Mouse (Mus musculus) heart, adult 18-20 months (tissue): ENCODE results near the gene Gng8. TPM values are rescaled to one million over a fixed set of nuclear protein-coding genes. Genes with fewer than 3 reads are reported as not detected.
A peak's percentile ranks its signal among the peaks of the same experiment; 100 is the strongest.

ENCODE experiments used
- DNase-seq, 2 experiments: peaks; one replicate each; pipeline ENCODE4 v3.0.0; 2021 to 2022; ENCODE audit warnings: mixed read lengths in 1 of 2
- total RNA-seq, 2 experiments: library from RNA; stranded (reverse); gene quantifications; 2 replicates each; pipeline ENCODE4 v1.2.3; 2021

Gene Gng8
- total RNA-seq, 2 experiments from 2014 or later: 0.47 TPM; not detected in 1

- DNase-seq: no peak
Measured at GRCm38 (mm10) chr7:16876006-16876405, 15.6 kb upstream of the Gng8 start.

DNA sequence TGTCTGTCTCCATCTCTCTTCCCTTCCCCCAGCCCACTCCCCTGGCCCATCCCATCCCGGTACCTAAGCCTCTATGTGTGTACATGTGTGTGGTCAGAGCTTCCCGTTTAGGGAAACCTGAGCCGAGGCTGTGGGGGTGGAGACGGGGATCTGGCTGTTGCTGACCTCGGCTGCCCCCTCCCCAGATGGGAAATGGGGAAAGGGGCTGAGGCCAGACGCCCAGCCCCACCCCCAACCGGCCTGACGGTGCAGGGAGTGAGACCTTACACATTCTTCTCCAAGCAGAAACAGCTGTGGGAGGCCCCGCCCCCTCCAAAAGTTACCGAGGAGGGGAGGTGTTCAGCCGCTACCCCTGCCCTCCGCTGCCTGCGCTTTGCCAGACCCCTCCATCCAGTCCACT lies 15.0 kb upstream of the Gng8 start:
- DNase-seq: peak in 1 of 2 experiments; percentile 32

DNA sequence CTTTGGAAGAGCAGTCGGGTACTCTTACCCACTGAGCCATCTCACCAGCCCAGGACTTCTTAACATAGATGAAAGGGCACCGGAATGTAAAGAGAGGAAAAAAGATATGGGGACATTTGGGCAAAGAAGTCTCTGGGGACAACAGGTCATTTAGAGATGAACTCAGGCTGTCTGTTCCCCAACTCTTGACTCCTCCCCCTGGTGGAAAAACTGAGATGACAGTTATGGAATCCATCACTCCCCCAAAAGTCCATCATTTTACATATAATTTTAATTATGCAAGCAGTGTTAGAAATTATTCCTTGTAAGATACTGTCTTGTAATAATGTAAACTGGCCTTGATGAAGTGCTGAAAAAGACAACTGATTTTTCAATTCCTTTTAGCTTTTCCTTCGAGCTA lies 13.9 kb upstream of the Gng8 start:
- no peak for DNase-seq

GRCm38 (mm10) chr7:16879796-16880547 lies 11.6 kb upstream of the Gng8 start:
- DNase-seq: peak; percentile 47 to 68

DNA sequence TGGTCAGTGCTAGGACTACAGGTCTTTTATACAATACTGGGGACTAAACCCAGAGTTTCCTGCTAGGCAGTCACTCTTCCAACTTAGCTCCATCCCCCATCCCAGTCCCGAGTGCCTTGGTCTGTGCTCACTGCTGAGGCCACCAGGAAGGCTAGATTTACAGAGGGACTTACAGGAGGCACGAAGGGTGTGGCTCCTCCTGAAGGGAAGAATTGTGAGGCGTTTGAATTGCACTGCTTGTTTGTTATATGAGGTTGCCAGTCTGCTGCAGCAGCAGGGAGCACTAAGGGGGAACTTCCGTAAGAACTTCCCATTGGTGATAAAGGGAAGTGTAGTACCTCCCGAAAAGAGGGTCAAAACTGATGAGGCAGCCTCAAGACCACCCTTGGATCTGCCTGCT lies 11.0 kb upstream of the Gng8 start:
- DNase-seq: no peak

- no peak for DNase-seq
Measured at GRCm38 (mm10) chr7:16883162-16883561, 8.4 kb upstream of the Gng8 start.

DNA sequence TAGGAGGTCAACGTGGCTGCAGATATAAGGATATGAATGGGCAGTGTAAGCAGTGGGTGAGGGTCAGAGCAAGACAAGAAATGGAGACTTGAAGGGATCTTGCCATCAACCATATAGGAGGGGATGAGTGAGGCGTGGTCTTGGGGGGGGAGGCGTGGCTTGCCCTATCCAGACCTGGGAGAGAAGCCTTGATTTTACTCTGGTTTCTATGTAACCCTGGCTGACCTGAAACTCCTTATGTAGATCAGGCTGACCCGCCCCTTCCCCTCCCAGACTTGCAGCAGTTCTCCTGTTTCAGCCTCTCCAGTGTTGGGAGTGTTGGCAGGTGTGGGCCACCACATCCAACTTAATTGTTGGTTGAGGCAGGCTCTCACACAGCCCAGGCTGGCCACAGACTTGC lies 7.3 kb upstream of the Gng8 start:
- DNase-seq: no peak

DNA sequence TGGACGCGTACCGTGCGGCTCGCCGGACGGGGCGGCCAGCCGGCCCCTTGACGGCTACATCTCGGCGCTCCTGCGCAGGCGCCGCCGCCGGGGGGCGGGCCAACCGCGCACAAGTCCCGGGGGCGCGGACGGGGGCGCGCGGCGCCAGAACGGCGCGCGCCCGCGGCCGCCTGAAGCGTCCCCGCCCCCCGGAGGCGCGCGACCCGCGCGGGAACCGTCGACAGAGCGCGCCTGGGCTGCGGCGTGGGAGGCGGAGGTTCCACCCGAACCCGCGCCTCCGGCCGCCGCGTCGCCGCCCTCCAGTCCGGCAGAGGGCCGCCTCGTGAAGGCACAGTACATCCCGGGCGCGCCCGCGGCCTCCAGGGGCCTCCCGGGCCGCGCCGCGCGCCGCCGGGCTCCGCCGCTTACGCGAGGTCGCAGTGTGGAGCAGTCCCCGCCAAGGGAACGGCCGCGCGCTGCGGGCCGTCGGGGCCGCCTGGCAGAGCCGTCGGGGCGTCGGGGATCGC lies 6.3 kb upstream of the Gng8 start:
- DNase-seq: no peak

DNA sequence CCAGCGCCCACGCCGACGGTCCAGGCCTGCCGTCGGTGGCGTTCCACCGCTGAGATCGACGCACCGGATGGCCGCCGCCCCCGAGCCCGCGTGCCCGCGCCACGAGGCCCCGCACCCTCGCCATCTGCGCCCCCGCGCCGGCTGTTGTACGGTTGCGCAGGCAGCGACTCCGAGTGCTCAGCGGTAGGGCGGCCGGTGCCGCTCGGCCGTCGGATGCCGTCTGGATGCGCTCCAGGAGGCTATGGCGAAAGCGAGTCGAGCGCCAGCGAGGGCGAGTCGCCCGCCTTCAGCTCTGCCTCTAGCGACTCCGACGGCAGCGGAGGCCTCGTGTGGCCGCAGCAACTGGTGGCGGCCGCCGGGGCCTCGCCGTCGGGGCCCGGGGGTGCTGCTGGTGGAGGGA lies 5.7 kb upstream of the Gng8 start:
- no peak for DNase-seq

DNA sequence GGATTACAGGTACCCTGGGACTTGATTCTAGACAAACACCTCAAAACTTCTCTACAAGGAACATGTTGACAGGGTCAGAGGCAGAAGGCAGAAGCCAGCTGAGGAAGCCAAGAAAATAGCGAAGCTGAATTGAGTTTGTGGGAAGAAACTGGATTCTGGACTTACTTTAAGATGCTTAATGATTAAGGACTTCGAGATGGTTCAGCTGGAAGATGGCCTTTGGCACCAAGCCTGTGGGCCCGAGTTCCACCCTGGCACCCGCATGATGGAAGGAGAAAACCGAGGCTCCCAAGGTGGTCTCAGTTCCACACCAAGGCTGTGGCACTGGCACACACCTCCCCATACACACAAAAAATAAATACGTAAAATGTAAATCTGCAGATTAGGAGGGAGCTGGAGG lies 1.1 kb upstream of the Gng8 start:
- DNase-seq: peak; percentile 73

DNA sequence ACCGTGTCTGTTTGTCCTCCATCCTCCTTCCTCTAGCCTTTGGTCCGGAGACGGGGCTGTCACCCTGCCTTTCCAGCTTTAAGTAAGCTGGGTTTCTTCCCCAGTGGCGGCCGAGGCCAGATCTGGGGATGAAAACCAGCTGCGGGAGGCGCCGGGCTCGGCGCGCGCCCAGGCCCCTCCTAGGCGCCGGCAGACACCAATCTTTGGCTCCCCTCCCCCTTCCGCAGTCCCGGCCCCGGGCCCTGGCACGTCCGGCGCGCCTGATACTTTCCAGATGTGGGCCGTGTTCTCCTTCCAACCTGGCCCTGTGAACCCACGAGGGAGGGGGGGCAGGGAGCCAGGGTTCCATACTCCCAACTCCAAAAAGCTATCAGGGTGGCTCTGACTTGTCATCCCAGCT lies 642 bp upstream of the Gng8 start:
- DNase-seq: peak; percentile 89 to 91

- no peak for DNase-seq
Measured at GRCm38 (mm10) chr7:16892352-16892730, 755 bp downstream of the Gng8 start.

DNA sequence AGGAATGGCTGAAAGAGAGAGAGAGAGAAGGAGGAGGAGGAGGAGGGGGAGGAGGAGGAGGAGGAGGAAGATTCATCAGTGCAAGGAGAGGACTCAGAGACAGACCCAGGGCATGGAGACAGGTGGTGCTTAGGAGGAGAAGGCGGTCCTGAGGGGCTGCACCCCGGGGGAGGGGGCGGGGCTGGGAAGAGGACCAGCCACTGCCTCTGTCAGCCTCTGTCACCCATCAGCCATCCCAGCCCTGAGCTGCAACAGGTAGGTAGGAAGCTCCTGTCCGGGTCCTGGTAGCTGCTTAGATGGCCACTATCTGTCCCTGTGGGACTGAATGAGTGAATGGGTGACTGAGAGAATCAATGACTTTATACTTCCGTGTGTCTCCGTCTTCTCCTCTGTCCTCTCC lies 2.0 kb downstream of the Gng8 start:
- DNase-seq: no peak

DNA sequence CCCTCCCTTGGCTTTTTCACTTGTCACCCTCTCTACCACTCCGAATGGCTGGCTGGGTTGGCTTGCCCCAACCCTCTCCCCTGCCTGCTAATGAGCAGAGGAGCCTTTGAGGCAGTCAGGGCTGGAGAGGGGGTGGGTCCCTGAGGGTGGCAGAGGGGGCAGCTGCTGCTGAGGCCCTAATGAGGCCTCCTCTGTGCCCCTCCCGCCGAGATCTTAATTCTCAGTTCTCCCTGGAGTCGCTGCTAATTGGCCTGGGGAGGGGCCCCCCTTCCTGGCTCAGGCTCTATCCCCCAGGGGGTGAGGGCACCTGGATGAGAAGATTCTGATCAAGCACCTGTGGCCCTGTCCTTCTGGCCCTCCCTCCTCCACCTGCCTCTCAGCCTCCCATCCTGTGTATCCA lies 2.7 kb downstream of the Gng8 start:
- DNase-seq: no peak

GRCm38 (mm10) chr7:16895000-16895399 lies 3.4 kb downstream of the Gng8 start:
- DNase-seq: peak; percentile 83 to 88

- DNase-seq: peak in 1 of 2 experiments; percentile 34
Measured at GRCm38 (mm10) chr7:16895511-16895910, 3.9 kb downstream of the Gng8 start.

DNA sequence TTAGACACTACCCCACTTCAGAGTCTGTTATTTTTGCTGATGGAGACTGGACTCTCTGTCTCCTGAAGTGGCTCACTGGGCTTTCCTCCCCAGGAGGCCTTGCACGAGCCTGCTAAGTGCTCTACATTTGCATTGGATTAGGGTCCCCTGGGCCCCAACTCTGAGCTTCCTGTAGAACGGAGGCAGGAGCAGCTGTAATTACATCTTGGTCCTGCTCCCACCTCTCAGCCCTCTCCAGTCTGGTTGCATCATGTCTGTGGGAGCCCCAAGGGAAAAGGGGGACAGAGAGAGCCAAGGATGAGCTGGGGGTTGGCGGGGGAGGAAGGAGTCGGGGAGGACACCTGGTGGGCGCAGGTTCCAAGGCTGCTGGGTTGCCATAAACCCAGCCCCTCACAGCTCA lies 8.9 kb downstream of the Gng8 start:
- DNase-seq: peak in 1 of 2 experiments; percentile 52

- no peak for DNase-seq
Measured at GRCm38 (mm10) chr7:16903439-16903955, 11.9 kb downstream of the Gng8 start.

DNA sequence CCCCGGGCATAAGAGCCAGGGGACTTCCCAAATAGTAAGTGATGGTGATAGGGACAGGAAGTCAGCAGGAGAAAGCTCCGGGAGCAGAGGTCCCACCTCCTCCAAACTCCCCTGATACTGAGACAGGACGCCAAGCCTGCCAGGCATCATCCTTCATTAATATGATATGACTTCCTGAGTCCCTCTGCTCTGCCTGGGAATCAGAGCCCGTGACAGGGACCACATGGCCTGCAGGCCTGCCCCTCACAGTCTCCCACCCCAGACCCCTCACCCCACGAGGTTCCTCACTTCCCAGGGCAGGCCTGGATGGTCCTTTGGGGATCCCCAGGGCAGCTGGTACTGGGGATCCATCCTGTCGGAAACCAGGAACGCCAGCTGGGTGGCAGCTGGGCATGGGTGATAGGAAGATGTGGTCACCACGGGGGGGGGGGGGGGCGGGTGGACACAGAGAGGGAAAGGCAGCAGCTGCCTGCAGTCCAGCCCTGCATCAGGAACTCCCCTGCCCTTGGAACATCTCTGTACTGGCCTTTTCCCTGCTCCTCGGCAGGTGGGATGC lies 12.6 kb downstream of the Gng8 start:
- no peak for DNase-seq

DNA sequence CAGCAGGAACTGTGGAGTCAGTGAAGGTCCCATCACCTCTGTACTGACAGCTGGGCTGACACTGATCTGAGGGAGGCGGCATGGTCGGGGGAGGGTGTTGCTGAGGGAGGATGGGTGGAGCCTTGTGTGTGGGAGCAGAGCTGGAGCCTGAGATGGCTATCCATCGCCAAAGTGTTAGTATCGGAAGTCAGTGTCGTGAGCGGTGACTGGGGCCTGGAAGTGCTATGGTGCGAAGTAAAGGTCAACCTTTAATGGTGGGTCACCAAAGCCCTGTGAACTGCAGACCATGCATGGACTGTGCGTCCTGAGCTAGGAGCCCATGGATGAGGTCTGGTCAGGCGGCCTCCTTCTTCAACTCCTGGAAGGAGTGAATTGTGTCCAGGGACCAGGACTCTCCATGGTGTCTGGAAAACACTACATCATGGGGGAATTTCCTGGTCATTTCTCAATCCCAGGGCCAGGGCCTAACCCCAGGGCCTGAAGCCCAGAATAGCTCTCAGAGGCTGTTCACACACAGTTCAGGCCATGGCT lies 14.0 kb downstream of the Gng8 start:
- peak; percentile 70 to 80 for DNase-seq

GRCm38 (mm10) chr7:16906281-16906680 lies 14.7 kb downstream of the Gng8 start, which contains the start of gene Ptgir:
Gene Ptgir, plus strand, starts transcription at chr7:16906490.
- peak; percentile 88 to 90 for DNase-seq

GRCm38 (mm10) chr7:16906889-16907559 lies 15.4 kb downstream of the Gng8 start:
- DNase-seq: no peak

- DNase-seq: peak in 1 of 2 experiments; percentile 20
Measured at GRCm38 (mm10) chr7:16907842-16908241, 16.3 kb downstream of the Gng8 start.
